Mouse (Mus musculus) stomach, postnatal 0 days (tissue): ENCODE measurements around the gene Whamm. TPM values are rescaled to one million over a fixed set of nuclear protein-coding genes. Genes with fewer than 3 reads are reported as not detected.

ENCODE experiments used
- ATAC-seq: fragments of 200-750 bp; cut with Nextera tagmentation; 2 replicates; pipeline ENCODE4 v1.8.0; 2017; ENCODE audit not compliant: low FRiP score, low TSS enrichment
- DNase-seq: peaks from one replicate; pipeline ENCODE4 v3.0.0-alpha.2; 2016; ENCODE audit warnings: low spot score
- H3K27ac ChIP-seq: fragments of 300-500 bp; sonication (generic); replicated peaks from 2 replicates; pipeline ENCODE4 v1.5.1; 2014; ENCODE audit warnings: mild to moderate bottlenecking, control low read depth
- H3K27me3 ChIP-seq: fragments of 300-500 bp; sonication (generic); 2 replicates; pipeline ENCODE4 v1.6.1; 2014; ENCODE audit warnings: low read length; ENCODE audit not compliant: control insufficient read depth, insufficient read depth
- H3K36me3 ChIP-seq: fragments of 300-500 bp; sonication (generic); 2 replicates; pipeline ENCODE4 v1.6.1; 2014; ENCODE audit warnings: low read length, mixed read lengths; ENCODE audit not compliant: control insufficient read depth, insufficient read depth
- H3K4me1 ChIP-seq: fragments of 300-500 bp; sonication (generic); replicated peaks from 2 replicates; pipeline ENCODE4 v1.6.1; 2014; ENCODE audit warnings: antibody characterized with exemption; ENCODE audit not compliant: control insufficient read depth, insufficient read depth
- H3K4me2 ChIP-seq: fragments of 300-500 bp; sonication (generic); replicated peaks from 2 replicates; pipeline ENCODE4 v1.6.1; 2014; ENCODE audit warnings: low read depth, mild to moderate bottlenecking, control low read depth, moderate library complexity
- H3K4me3 ChIP-seq: fragments of 300-500 bp; sonication (generic); 2 replicates; pipeline ENCODE4 v1.5.1; 2014; ENCODE audit warnings: low read depth, low read length, control low read depth
- H3K9ac ChIP-seq: fragments of 300-500 bp; sonication (generic); 2 replicates; pipeline ENCODE4 v1.6.1; 2014; ENCODE audit warnings: mild to moderate bottlenecking, low read length, control low read depth, mixed read lengths
- H3K9me3 ChIP-seq: fragments of 300-500 bp; sonication (generic); 2 replicates; pipeline ENCODE4 v1.6.1; 2016; ENCODE audit warnings: low read length; ENCODE audit not compliant: control insufficient read depth
- CTCF ChIP-seq: IDR thresholded peaks from 2 replicates; pipeline ENCODE4 v1.5.1; 2016; ENCODE audit warnings: antibody characterized with exemption, low read depth, mild to moderate bottlenecking, moderate library complexity
- EP300 ChIP-seq: optimal IDR thresholded peaks from 2 replicates; pipeline ENCODE3; 2016; ENCODE audit warnings: antibody characterized with exemption
- WGBS: fragments of 180-500 bp; shearing (Covaris S2); extraction: QIAGEN DNeasy Blood & Tissue Kit; methylation state at CpG from one replicate; pipeline ENCODE4 v1.1.7; 2014; 5-methylcytosine and 5-hydroxymethylcytosine counted together
- polyA plus RNA-seq: library from polyadenylated mRNA; unstranded; fragments of >200 nt; fragmentation: Nextera tagmentation; extraction: Ambion mirVana; gene quantifications from 2 replicates; pipeline ENCODE4 v1.2.1, GENCODE M21; 2015

Whamm gene
- polyA plus RNA-seq, result 3.5 and 3.8 TPM in 2 replicates

DNA sequence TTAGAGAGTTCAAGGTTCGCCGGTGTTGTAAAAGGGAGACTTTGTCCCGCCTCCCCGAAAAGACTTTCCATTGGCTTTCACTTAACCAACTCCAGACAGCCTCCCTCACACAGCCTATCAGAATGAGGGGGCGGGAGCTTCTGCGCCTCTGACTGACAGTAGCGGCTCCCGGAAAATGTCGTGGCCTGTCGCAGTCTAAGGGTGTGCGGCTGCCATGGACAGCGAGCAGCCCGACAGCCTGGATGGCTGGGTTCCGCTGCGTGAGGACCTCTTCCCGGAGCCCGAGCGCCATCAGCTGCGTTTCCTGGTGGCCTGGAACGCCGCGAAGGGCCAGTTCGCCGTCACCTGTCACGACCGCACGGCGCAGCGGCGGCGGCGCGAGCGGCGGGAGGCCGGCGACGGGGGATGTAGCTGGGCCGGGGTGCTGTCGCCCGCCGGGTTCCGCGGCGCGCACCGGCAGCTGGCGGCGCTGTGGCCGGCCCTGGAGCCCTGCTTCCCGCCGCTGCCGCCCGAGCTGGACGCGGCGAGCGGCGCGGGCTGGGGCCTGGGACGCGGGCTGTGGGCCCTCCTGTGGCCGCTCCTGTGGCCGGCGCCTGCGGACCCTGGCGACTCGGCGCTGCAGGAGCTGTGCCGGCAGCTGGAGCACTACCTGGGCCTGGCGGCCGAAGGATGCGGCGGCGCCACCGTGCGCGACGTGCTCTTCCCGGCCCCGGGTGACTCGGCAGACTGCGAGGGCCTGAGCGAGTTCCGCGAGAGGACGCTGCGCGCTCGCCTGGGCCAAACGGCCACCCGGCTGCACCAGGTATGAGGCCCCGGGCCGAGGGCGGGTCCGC, at the start of gene Whamm:
Whamm (plus strand) TSS at position 159 of the 833 bp plus-strand sequence.
- H3K9ac ChIP-seq, result peak within 1 kb of the TSS; percentile 89
- DNase-seq (peak; percentile 95), ATAC-seq (peak; percentile 98)
- no peak; the same call in none of the 2 replicates for TF ChIP-seq CTCF
- TF ChIP-seq EP300, result no peak
- peak within 1 kb of the TSS; percentile 97 for H3K27ac ChIP-seq
- H3K4me1 ChIP-seq, result peaks cover 3% of the 10 kb centered on the region; the same call in 1 of the 2 replicates
- under 1% methylated on average over 73 of the region's 96 CpGs for WGBS
- H3K4me2 ChIP-seq, result peak within 1 kb of the TSS; percentile 77
- peak within 1 kb of the TSS; percentile 91 for H3K4me3 ChIP-seq
- H3K9me3 ChIP-seq, result no peaks in the 10 kb centered on the region
- H3K36me3 ChIP-seq, result peaks cover 3% of the 10 kb centered on the region; the same call in 1 of the 2 replicates
- H3K27me3 ChIP-seq, result no peaks in the 10 kb centered on the region

DNA sequence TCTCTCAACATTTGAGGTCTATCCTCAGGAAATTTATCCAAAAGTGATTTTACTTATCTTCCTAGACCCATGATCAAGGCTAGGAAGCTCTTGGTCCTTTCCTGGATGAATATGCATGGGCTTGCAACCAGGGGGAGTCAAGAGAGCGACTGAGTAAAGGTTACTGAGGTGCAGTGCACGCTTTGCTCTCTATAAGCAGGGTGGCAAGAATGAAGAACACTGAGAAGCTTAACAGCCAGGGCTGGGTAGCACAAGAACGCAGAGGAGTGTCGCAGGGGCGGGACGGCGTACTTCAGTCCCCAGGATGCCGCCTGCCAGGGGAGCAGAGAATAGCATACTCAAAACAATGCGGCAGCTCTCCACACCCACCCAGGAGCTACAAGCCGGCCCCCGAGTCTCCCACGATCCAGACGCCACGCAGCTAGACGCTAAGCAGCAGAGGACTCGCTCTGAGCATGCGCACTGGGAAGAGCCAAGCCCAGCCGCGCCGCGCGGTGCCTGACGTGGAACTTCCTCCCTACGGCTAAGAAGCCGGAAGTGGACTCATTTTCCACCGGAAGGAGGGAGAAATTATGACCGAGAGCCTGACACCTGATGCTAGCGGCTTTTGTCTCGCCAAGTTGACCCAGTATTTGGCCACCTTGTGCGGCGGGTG, 47.9 kb upstream of the Whamm start:
- WGBS, result under 1% methylated on average over 31 of the region's 31 CpGs
- Histone ChIP-seq H3K9ac (peak overlapping the region; percentile 63), H3K27me3 (no peaks in the 10 kb centered on the region), H3K36me3 (no peaks in the 10 kb centered on the region), H3K4me3 (peak overlapping the region; percentile 73), H3K27ac (peak overlapping the region; percentile 88), H3K9me3 (no peaks in the 10 kb centered on the region), H3K4me1 (0 out of 2 replicates have a peak, but pooled peaks cover 2% of the 10 kb centered on the region), H3K4me2 (peak overlapping the region; percentile 60)
- ATAC-seq (peak; percentile 97), DNase-seq (peak; percentile 96)
- TF ChIP-seq CTCF (peak; percentile 64), EP300 (no peak)

DNA sequence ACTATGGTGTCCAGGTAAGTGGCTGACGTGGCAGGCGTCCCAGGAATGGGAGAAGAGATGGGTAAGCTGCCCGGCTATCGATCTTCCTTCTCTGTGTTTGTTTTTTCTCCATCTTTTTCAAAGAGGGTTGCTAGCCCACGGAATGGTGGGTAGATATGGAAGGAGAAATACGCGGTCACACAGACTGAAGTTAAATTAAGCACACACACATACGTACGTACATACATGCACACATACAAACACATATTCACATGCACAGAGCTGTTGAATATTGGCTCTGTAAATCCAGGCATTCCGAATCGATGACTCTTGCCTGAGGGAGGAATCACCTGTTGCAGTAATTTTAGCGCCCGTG, 47.4 kb upstream of the Whamm start:
- peak overlapping the region; percentile 63 for H3K9ac ChIP-seq
- 0 out of 2 replicates have a peak, but pooled peaks cover 2% of the 10 kb centered on the region for H3K4me1 ChIP-seq
- no peaks in the 10 kb centered on the region for H3K9me3 ChIP-seq
- H3K36me3 ChIP-seq, result no peaks in the 10 kb centered on the region
- peak overlapping the region; percentile 60 for H3K4me2 ChIP-seq
- TF ChIP-seq EP300 (no peak), CTCF (no peak)
- no peaks in the 10 kb centered on the region for H3K27me3 ChIP-seq
- H3K4me3 ChIP-seq, result peak overlapping the region; percentile 73
- DNase-seq (no peak), ATAC-seq (peak; percentile 10; the same call in 1 of the 2 replicates)
- peak overlapping the region; percentile 88 for H3K27ac ChIP-seq
- WGBS, result 5% methylated on average over 13 of the region's 13 CpGs

DNA sequence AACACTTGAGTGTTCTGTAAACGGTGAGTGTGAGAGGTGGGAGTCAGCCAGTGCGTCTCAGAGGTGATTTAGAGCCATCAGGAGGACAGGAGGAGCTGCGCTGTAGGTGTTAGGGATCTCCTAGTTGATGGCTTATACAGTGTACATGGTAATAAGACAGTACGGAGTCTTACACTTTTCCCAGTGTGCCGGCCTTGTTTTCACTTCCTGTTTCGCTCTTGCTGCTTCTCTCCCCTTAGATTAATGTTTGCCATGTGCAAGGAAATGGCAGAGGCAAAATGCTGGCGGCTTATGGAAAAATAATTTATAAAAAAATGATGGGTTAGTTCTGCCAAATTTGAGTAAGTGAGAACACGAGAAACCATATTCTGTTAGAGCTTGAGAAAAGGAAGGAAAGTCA, 42.1 kb upstream of the Whamm start:
- Histone ChIP-seq H3K4me2 (no peak overlapping the region), H3K9me3 (no peaks in the 10 kb centered on the region), H3K27ac (no peak overlapping the region), H3K4me3 (no peak overlapping the region), H3K4me1 (0 out of 2 replicates have a peak, but pooled peaks cover 2% of the 10 kb centered on the region), H3K27me3 (no peaks in the 10 kb centered on the region), H3K36me3 (peaks cover 6% of the 10 kb centered on the region), H3K9ac (no peak overlapping the region)
- TF ChIP-seq CTCF (no peak), EP300 (no peak)
- ATAC-seq (no peak), DNase-seq (no peak)
- 86% methylated on average over 8 of the region's 8 CpGs for WGBS

DNA sequence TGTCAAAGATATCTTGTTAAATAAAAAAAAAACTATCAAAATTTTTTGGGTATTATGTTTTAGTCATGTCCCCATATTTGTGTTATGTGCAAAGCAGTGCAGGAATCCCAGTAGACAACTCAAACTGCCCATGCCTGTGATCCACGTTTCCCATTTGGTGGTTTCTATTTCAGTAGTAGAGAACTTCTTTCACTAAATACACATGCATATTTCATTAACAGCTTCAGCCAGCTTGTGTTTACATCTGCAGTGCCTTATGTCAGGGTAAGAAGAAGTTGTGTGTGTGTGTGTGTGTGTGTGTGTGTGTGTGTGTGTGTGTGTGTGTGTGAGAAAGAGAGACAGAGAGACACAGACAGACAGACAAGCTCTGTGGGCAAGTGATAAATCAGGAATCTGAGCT, 39.6 kb upstream of the Whamm start:
- no peak overlapping the region for H3K27ac ChIP-seq
- H3K9ac ChIP-seq, result no peak overlapping the region
- no peaks in the 10 kb centered on the region for H3K4me1 ChIP-seq
- H3K4me2 ChIP-seq, result no peak overlapping the region
- no peak for DNase-seq
- H3K36me3 ChIP-seq, result peaks cover 9% of the 10 kb centered on the region
- no peak for ATAC-seq
- no peaks in the 10 kb centered on the region for H3K9me3 ChIP-seq
- H3K27me3 ChIP-seq, result no peaks in the 10 kb centered on the region
- H3K4me3 ChIP-seq, result no peak overlapping the region
- 71% methylated on average over 1 of the region's 1 CpGs for WGBS
- TF ChIP-seq EP300 (no peak), CTCF (no peak)
